Mouse (Mus musculus): ENCODE data around the gene Naglu.

The Naglu gene

GRCm38 (mm10) chr11:101069391-101070188 lies at the start of gene Naglu:
Gene Naglu (plus strand): TSS chr11:101070012.
- peak; percentile 96 for DNase-seq (ENCODE audit: low read depth, low spot score)

- no peak for DNase-seq (ENCODE audit: low read depth, low spot score)
Observed at GRCm38 (mm10) chr11:101023371-101023770, 46.4 kb upstream of the Naglu start.

GRCm38 (mm10) chr11:101024001-101024400 lies 45.8 kb upstream of the Naglu start:
- DNase-seq (ENCODE audit: low read depth, low spot score): no peak

- no peak for DNase-seq (ENCODE audit: low read depth, low spot score)
Observed at GRCm38 (mm10) chr11:101027121-101027520, 42.7 kb upstream of the Naglu start.

GRCm38 (mm10) chr11:101029320-101029719 lies 40.5 kb upstream of the Naglu start:
- DNase-seq (ENCODE audit: low read depth, low spot score): no peak

- no peak for DNase-seq (ENCODE audit: low read depth, low spot score)
Observed at GRCm38 (mm10) chr11:101030136-101030807, 39.5 kb upstream of the Naglu start.

GRCm38 (mm10) chr11:101030808-101031156 lies 39.0 kb upstream of the Naglu start:
- no peak for DNase-seq (ENCODE audit: low read depth, low spot score)

GRCm38 (mm10) chr11:101031470-101031869 lies 38.3 kb upstream of the Naglu start:
- DNase-seq (ENCODE audit: low read depth, low spot score): no peak

- DNase-seq (ENCODE audit: low read depth, low spot score): no peak
Observed at GRCm38 (mm10) chr11:101033856-101034500, 35.8 kb upstream of the Naglu start.

GRCm38 (mm10) chr11:101034614-101035327 lies 35.0 kb upstream of the Naglu start:
- no peak for DNase-seq (ENCODE audit: low read depth, low spot score)

- no peak for DNase-seq (ENCODE audit: low read depth, low spot score)
Observed at GRCm38 (mm10) chr11:101035328-101035695, 34.5 kb upstream of the Naglu start.

- no peak for DNase-seq (ENCODE audit: low read depth, low spot score)
Observed at GRCm38 (mm10) chr11:101037795-101038194, 32.0 kb upstream of the Naglu start.

- DNase-seq (ENCODE audit: low read depth, low spot score): no peak
Observed at GRCm38 (mm10) chr11:101045826-101046225, 24.0 kb upstream of the Naglu start.

GRCm38 (mm10) chr11:101046440-101046839 lies 23.4 kb upstream of the Naglu start:
- DNase-seq (ENCODE audit: low read depth, low spot score): no peak

- DNase-seq (ENCODE audit: low read depth, low spot score): no peak
Observed at GRCm38 (mm10) chr11:101047502-101047901, 22.3 kb upstream of the Naglu start.

- DNase-seq (ENCODE audit: low read depth, low spot score): no peak
Observed at GRCm38 (mm10) chr11:101050359-101050758, 19.5 kb upstream of the Naglu start.

GRCm38 (mm10) chr11:101051051-101051493 lies 18.7 kb upstream of the Naglu start:
- no peak for DNase-seq (ENCODE audit: low read depth, low spot score)

- DNase-seq (ENCODE audit: low read depth, low spot score): no peak
Observed at GRCm38 (mm10) chr11:101051617-101052016, 18.2 kb upstream of the Naglu start.

- DNase-seq (ENCODE audit: low read depth, low spot score): no peak
Observed at GRCm38 (mm10) chr11:101052751-101053473, 16.9 kb upstream of the Naglu start.

GRCm38 (mm10) chr11:101053974-101054373 lies 15.8 kb upstream of the Naglu start:
- peak; percentile 39 for DNase-seq (ENCODE audit: low read depth, low spot score)

- DNase-seq (ENCODE audit: low read depth, low spot score): no peak
Observed at GRCm38 (mm10) chr11:101055418-101055817, 14.4 kb upstream of the Naglu start.

Measured in A20 (cell line).